Mouse (Mus musculus): ENCODE measurements around the gene Dnal4.

GRCm38 (mm10) chr15:79801646-79802045 lies 24.0 kb upstream of the Dnal4 start:
- TF ChIP-seq FLI1 (IDR thresholded peaks at IDR 0.05; ENCODE audit: low read length) (no peak), GATA1 (IDR thresholded peaks at IDR 0.05; ENCODE audit: borderline replicate concordance, low read length) (no peak)
